Mouse (Mus musculus) adrenal gland, adult 18-20 months (tissue): Measurements from ENCODE around the gene Spef2. TPM values are rescaled to one million over a fixed set of nuclear protein-coding genes. Genes with fewer than 3 reads are reported as not detected.
A peak's percentile ranks its signal among the peaks of the same experiment; 100 is the strongest.
"Not testable (repeated sequence)": the region's sequence is repeated elsewhere in the genome, so short reads cannot be mapped to it uniquely, and the experiment has no call there.

Source experiments
- DNase-seq, 2 experiments: peaks; one replicate each; pipeline ENCODE4 v3.0.0; 2021 to 2022; ENCODE audit warnings: low spot score in 2 of 2
- total RNA-seq, 2 experiments: library from RNA; stranded (reverse); gene quantifications; 1 replicate in 1 of 2; 2 replicates in 1 of 2; pipeline ENCODE4 v1.2.3; 2021

Gene Spef2
- total RNA-seq, 2 experiments from 2014 or later, result 0.23 to 0.35 TPM

- DNase-seq, result no peak
Observed at GRCm38 (mm10) chr15:9677343-9678036, 71.2 kb downstream of the Spef2 start.

GRCm38 (mm10) chr15:9668575-9668974 lies 80.1 kb downstream of the Spef2 start:
- no peak for DNase-seq

- DNase-seq, result not testable (repeated sequence)
Observed at GRCm38 (mm10) chr15:9664948-9665347, 83.7 kb downstream of the Spef2 start.

GRCm38 (mm10) chr15:9661215-9661614 lies 87.5 kb downstream of the Spef2 start:
- no peak for DNase-seq

GRCm38 (mm10) chr15:9634471-9634870 lies 114.2 kb downstream of the Spef2 start:
- no peak for DNase-seq

GRCm38 (mm10) chr15:9631657-9632056 lies 117.0 kb downstream of the Spef2 start:
- DNase-seq, result no peak

GRCm38 (mm10) chr15:9629660-9630059 lies 119.0 kb downstream of the Spef2 start:
- DNase-seq, result no peak

- DNase-seq, result no peak
Observed at GRCm38 (mm10) chr15:9624619-9625018, 124.0 kb downstream of the Spef2 start.

- DNase-seq, result peak in 1 of 2 experiments; percentile 6
Observed at GRCm38 (mm10) chr15:9608177-9608576, 140.5 kb downstream of the Spef2 start.

- no peak for DNase-seq
Observed at GRCm38 (mm10) chr15:9600088-9600455, 148.6 kb downstream of the Spef2 start.

GRCm38 (mm10) chr15:9599382-9600087 lies 149.1 kb downstream of the Spef2 start:
- DNase-seq, result no peak

- no peak for DNase-seq
Observed at GRCm38 (mm10) chr15:9596298-9597060, 152.2 kb downstream of the Spef2 start.

- DNase-seq, result no peak
Observed at GRCm38 (mm10) chr15:9589939-9590338, 158.7 kb downstream of the Spef2 start.

GRCm38 (mm10) chr15:9580470-9581280 lies 168.0 kb downstream of the Spef2 start:
- no peak for DNase-seq

GRCm38 (mm10) chr15:9577303-9577702 lies 171.4 kb downstream of the Spef2 start:
- DNase-seq, result no peak

- no peak for DNase-seq
Observed at GRCm38 (mm10) chr15:9574796-9575195, 173.9 kb downstream of the Spef2 start.

- peak; percentile 37 to 73 for DNase-seq
Observed at GRCm38 (mm10) chr15:9573361-9573760, 175.3 kb downstream of the Spef2 start.

GRCm38 (mm10) chr15:9572664-9573063 lies 176.0 kb downstream of the Spef2 start:
- no peak for DNase-seq

GRCm38 (mm10) chr15:9571896-9572295 lies 176.8 kb downstream of the Spef2 start:
- no peak for DNase-seq

- no peak for DNase-seq
Observed at GRCm38 (mm10) chr15:9567316-9567715, 181.4 kb downstream of the Spef2 start.

GRCm38 (mm10) chr15:9565396-9565795 lies 183.3 kb downstream of the Spef2 start:
- DNase-seq, result peak in 1 of 2 experiments; percentile 26
